Mouse (Mus musculus) liver, postnatal 0 days (tissue): ENCODE results near the gene Ap2b1. TPM values are rescaled to one million over a fixed set of nuclear protein-coding genes. Genes with fewer than 3 reads are reported as not detected.

Source experiments
- ATAC-seq: fragments of 200-750 bp; cut with Nextera tagmentation; 2 replicates; pipeline ENCODE4 v1.8.0; 2017; ENCODE audit warnings: mild to moderate bottlenecking, moderate library complexity
- DNase-seq: peaks from one replicate; pipeline ENCODE4 v3.0.0-alpha.2; 2016
- H3K27ac ChIP-seq: fragments of 300-500 bp; sonication (generic); 2 replicates; pipeline ENCODE4 v1.5.1; 2014; ENCODE audit warnings: antibody characterized with exemption, moderate library complexity, mild to moderate bottlenecking, low read depth
- H3K27me3 ChIP-seq: fragments of 300-500 bp; sonication (generic); 2 replicates; pipeline ENCODE4 v1.6.1; 2014; ENCODE audit warnings: low read length, control low read depth, mixed read lengths; ENCODE audit not compliant: insufficient read depth
- H3K36me3 ChIP-seq: fragments of 300-500 bp; sonication (generic); replicated peaks from 2 replicates; pipeline ENCODE4 v1.6.1; 2014; ENCODE audit warnings: mild to moderate bottlenecking, control low read depth, low read length, moderate library complexity, mixed read lengths; ENCODE audit not compliant: insufficient read depth
- H3K4me1 ChIP-seq: fragments of 300-500 bp; sonication (generic); 2 replicates; pipeline ENCODE4 v1.6.1; 2014; ENCODE audit warnings: antibody characterized with exemption, mild to moderate bottlenecking, control low read depth; ENCODE audit not compliant: insufficient read depth
- H3K4me2 ChIP-seq: fragments of 300-500 bp; sonication (generic); 2 replicates; pipeline ENCODE4 v1.6.1; 2014; ENCODE audit warnings: low read depth, mild to moderate bottlenecking, low read length, moderate library complexity, mixed read lengths
- H3K4me3 ChIP-seq: fragments of 300-500 bp; sonication (generic); 2 replicates; pipeline ENCODE4 v1.5.1; 2014; ENCODE audit warnings: low read depth, low read length
- H3K9ac ChIP-seq: fragments of 300-500 bp; sonication (generic); replicated peaks from 2 replicates; pipeline ENCODE4 v1.6.1; 2014; ENCODE audit warnings: mild to moderate bottlenecking, moderate library complexity
- H3K9me3 ChIP-seq: fragments of 300-500 bp; sonication (generic); 2 replicates; pipeline ENCODE4 v1.6.1; 2016; ENCODE audit warnings: mild to moderate bottlenecking, control low read depth, low read length, mixed read lengths
- CTCF ChIP-seq: sonication (generic); IDR thresholded peaks from 2 replicates; pipeline ENCODE4 v1.5.1; 2016; ENCODE audit warnings: antibody characterized with exemption, low read depth
- EP300 ChIP-seq: IDR thresholded peaks from 2 replicates; pipeline ENCODE4 v1.6.1; 2016; ENCODE audit warnings: antibody characterized with exemption, low read depth, mild to moderate bottlenecking
- WGBS: fragments of 180-500 bp; shearing (Covaris S2); extraction: QIAGEN DNeasy Blood & Tissue Kit; methylation state at CpG from one replicate; pipeline ENCODE4 v1.1.7; 2014; ENCODE audit not compliant: insufficient replicate concordance; 5-methylcytosine and 5-hydroxymethylcytosine counted together
- polyA plus RNA-seq: library from polyadenylated mRNA; unstranded; fragments of >200 nt; fragmentation: Nextera tagmentation; extraction: Ambion mirVana; gene quantifications from 2 replicates; pipeline ENCODE4 v1.2.1, GENCODE M21; 2015

The Ap2b1 gene
- polyA plus RNA-seq, 1 experiment from 2014 or later, result 8.3 TPM

- Histone ChIP-seq H3K36me3 (peaks cover 67% of the 10 kb centered on the region), H3K27me3 (no peaks in the 10 kb centered on the region), H3K9me3 (no peaks in the 10 kb centered on the region), H3K27ac (no peak overlapping the region), H3K4me2 (no peak overlapping the region), H3K9ac (no peak overlapping the region), H3K4me3 (no peak overlapping the region), H3K4me1 (no peaks in the 10 kb centered on the region)
- TF ChIP-seq CTCF (peak; percentile 73), EP300 (no peak)
- 59% methylated on average over 3 of the region's 3 CpGs for WGBS
- ATAC-seq, result no peak
- peak; percentile 54 for DNase-seq
Measured at GRCm38 (mm10) chr11:83327427-83327826, 28.6 kb downstream of the Ap2b1 start.

- no peak for ATAC-seq
- TF ChIP-seq CTCF (no peak), EP300 (no peak)
Measured at GRCm38 (mm10) chr11:83335826-83336225, 37.0 kb downstream of the Ap2b1 start.

GRCm38 (mm10) chr11:83339705-83340104 is 40.9 kb downstream of the Ap2b1 start:
- no peaks in the 10 kb centered on the region for H3K4me1 ChIP-seq
- TF ChIP-seq EP300, result no peak
- no peak for TF ChIP-seq CTCF
- WGBS, result 90% methylated on average over 2 of the region's 2 CpGs
- H3K27me3 ChIP-seq, result no peaks in the 10 kb centered on the region
- H3K36me3 ChIP-seq, result peaks cover 86% of the 10 kb centered on the region
- no peak overlapping the region for H3K4me3 ChIP-seq
- ATAC-seq (no peak), DNase-seq (no peak)
- H3K9me3 ChIP-seq, result no peaks in the 10 kb centered on the region
- H3K9ac ChIP-seq, result no peak overlapping the region
- H3K27ac ChIP-seq, result no peak overlapping the region
- H3K4me2 ChIP-seq, result no peak overlapping the region

More at GRCm38 (mm10) chr11:83335826-83336225, 37.0 kb downstream of the Ap2b1 start:
- 89% methylated on average over 7 of the region's 7 CpGs for WGBS
- no peaks in the 10 kb centered on the region for H3K27me3 ChIP-seq
- H3K27ac ChIP-seq, result no peak overlapping the region
- H3K9me3 ChIP-seq, result no peaks in the 10 kb centered on the region
- H3K36me3 ChIP-seq, result peaks cover 73% of the 10 kb centered on the region
- H3K4me3 ChIP-seq, result no peak overlapping the region
- H3K4me1 ChIP-seq, result no peaks in the 10 kb centered on the region
- H3K9ac ChIP-seq, result no peak overlapping the region
- H3K4me2 ChIP-seq, result no peak overlapping the region
- no peak for DNase-seq

- Histone ChIP-seq H3K4me1 (no peaks in the 10 kb centered on the region), H3K27ac (no peak overlapping the region), H3K4me3 (no peak overlapping the region), H3K9me3 (no peaks in the 10 kb centered on the region), H3K36me3 (peaks cover 75% of the 10 kb centered on the region), H3K27me3 (no peaks in the 10 kb centered on the region), H3K9ac (no peak overlapping the region), H3K4me2 (no peak overlapping the region)
- DNase-seq (no peak), ATAC-seq (no peak)
- 86% methylated on average over 3 of the region's 3 CpGs for WGBS
- TF ChIP-seq EP300 (no peak), CTCF (no peak)
Measured at GRCm38 (mm10) chr11:83341716-83342245, 43.0 kb downstream of the Ap2b1 start.

- TF ChIP-seq CTCF (no peak), EP300 (no peak)
- H3K9me3 ChIP-seq, result no peaks in the 10 kb centered on the region
- 91% methylated on average over 5 of the region's 5 CpGs for WGBS
- H3K4me2 ChIP-seq, result no peak overlapping the region
- no peak overlapping the region for H3K4me3 ChIP-seq
- DNase-seq (no peak), ATAC-seq (no peak)
- no peak overlapping the region for H3K27ac ChIP-seq
- no peak overlapping the region for H3K9ac ChIP-seq
- H3K27me3 ChIP-seq, result no peaks in the 10 kb centered on the region
- peaks cover 36% of the 10 kb centered on the region for H3K36me3 ChIP-seq
- no peaks in the 10 kb centered on the region for H3K4me1 ChIP-seq
Measured at GRCm38 (mm10) chr11:83355428-83355827, 56.6 kb downstream of the Ap2b1 start.

GRCm38 (mm10) chr11:83357421-83357820 is 58.6 kb downstream of the Ap2b1 start:
- 76% methylated on average over 3 of the region's 3 CpGs for WGBS
- H3K27ac ChIP-seq, result no peak overlapping the region
- TF ChIP-seq EP300 (no peak), CTCF (peak; percentile 63)
- H3K4me1 ChIP-seq, result no peaks in the 10 kb centered on the region
- no peak overlapping the region for H3K4me3 ChIP-seq
- ATAC-seq (no peak), DNase-seq (peak; percentile 18)
- H3K9ac ChIP-seq, result no peak overlapping the region
- H3K4me2 ChIP-seq, result no peak overlapping the region
- no peaks in the 10 kb centered on the region for H3K27me3 ChIP-seq
- peaks cover 16% of the 10 kb centered on the region for H3K36me3 ChIP-seq
- no peaks in the 10 kb centered on the region for H3K9me3 ChIP-seq
